Mouse (Mus musculus) cortical plate, adult 2 months (tissue): Measurements from ENCODE around the gene Camta1.

Experiments used
- CTCF ChIP-seq: fragments of 200-500 bp; IDR thresholded peaks from 2 replicates; pipeline ENCODE4 v1.5.1; 2011; ENCODE audit warnings: mild to moderate bottlenecking, control low read depth, low read length; ENCODE audit not compliant: insufficient read depth; ENCODE audit errors: extremely low read depth
- POLR2A ChIP-seq: fragments of 200-500 bp; IDR thresholded peaks from 2 replicates; pipeline ENCODE4 v1.6.1; 2011; ENCODE audit warnings: mild to moderate bottlenecking, low read length, control low read depth; ENCODE audit not compliant: insufficient read depth; ENCODE audit errors: extremely low read depth

GRCm38 (mm10) chr4:151448341-151448740 lies 413.3 kb downstream of the Camta1 start:
- no peak for TF ChIP-seq CTCF
- TF ChIP-seq POLR2A = no peak
